Mouse (Mus musculus) limb, embryonic 13.5 days (tissue): ENCODE data around the gene Ppp1r12a. TPM values are rescaled to one million over a fixed set of nuclear protein-coding genes. Genes with fewer than 3 reads are reported as not detected.

ENCODE experiments used
- ATAC-seq: fragments of 200-750 bp; cut with Nextera tagmentation; 2 replicates; pipeline ENCODE4 v1.8.0; 2017; ENCODE audit warnings: low read depth, moderate number of reproducible peaks, moderate TSS enrichment; ENCODE audit not compliant: low FRiP score
- H3K27ac ChIP-seq: fragments of 300-500 bp; sonication (generic); 2 replicates; pipeline ENCODE4 v1.5.1; 2015; ENCODE audit warnings: inconsistent platforms, mild to moderate bottlenecking, moderate library complexity
- H3K27me3 ChIP-seq: fragments of 300-500 bp; sonication (generic); 2 replicates; pipeline ENCODE4 v1.6.1; 2015; ENCODE audit warnings: mild to moderate bottlenecking, inconsistent platforms
- H3K36me3 ChIP-seq: fragments of 300-500 bp; sonication (generic); 2 replicates; pipeline ENCODE4 v1.6.1; 2015; ENCODE audit warnings: inconsistent platforms, mild to moderate bottlenecking, moderate library complexity
- H3K4me1 ChIP-seq: fragments of 300-500 bp; sonication (generic); 2 replicates; pipeline ENCODE4 v1.6.1; 2015; ENCODE audit warnings: inconsistent platforms
- H3K4me2 ChIP-seq: fragments of 300-500 bp; sonication (generic); replicated peaks from 2 replicates; pipeline ENCODE4 v1.6.1; 2015; ENCODE audit warnings: inconsistent platforms, mild to moderate bottlenecking, moderate library complexity
- H3K4me3 ChIP-seq: fragments of 300-500 bp; sonication (generic); 2 replicates; pipeline ENCODE4 v1.5.1; 2015; ENCODE audit warnings: moderate library complexity, mild to moderate bottlenecking, inconsistent platforms
- H3K9ac ChIP-seq: fragments of 300-500 bp; sonication (generic); 2 replicates; pipeline ENCODE4 v1.6.1; 2015; ENCODE audit warnings: mild to moderate bottlenecking, inconsistent platforms
- H3K9me3 ChIP-seq: fragments of 300-500 bp; sonication (generic); 2 replicates; pipeline ENCODE4 v1.6.1; 2016; ENCODE audit warnings: inconsistent platforms
- WGBS: fragments of 180-500 bp; shearing (Covaris S2); methylation state at CpG from one replicate; pipeline ENCODE4 v1.1.7; 2015; 5-methylcytosine and 5-hydroxymethylcytosine counted together
- polyA plus RNA-seq: library from polyadenylated mRNA; unstranded; fragments of >200 nt; fragmentation: Nextera tagmentation; extraction: Ambion mirVana; gene quantifications from 2 replicates; pipeline ENCODE4 v1.2.1, GENCODE M21; 2015

The Ppp1r12a gene
- polyA plus RNA-seq, 1 experiment from 2014 or later, result 86.8 TPM

- no peak for ATAC-seq
Measured at GRCm38 (mm10) chr10:108140742-108141141, 21.3 kb upstream of the Ppp1r12a start.

GRCm38 (mm10) chr10:108143991-108144525, 17.9 kb upstream of the Ppp1r12a start:
- WGBS, result 77% methylated on average over 4 of the region's 4 CpGs
- Histone ChIP-seq H3K27me3 (no peaks in the 10 kb centered on the region), H3K9me3 (no peaks in the 10 kb centered on the region), H3K4me3 (no peak overlapping the region), H3K27ac (no peak overlapping the region), H3K4me2 (no peak overlapping the region), H3K4me1 (no peaks in the 10 kb centered on the region), H3K36me3 (no peaks in the 10 kb centered on the region), H3K9ac (no peak overlapping the region)
- ATAC-seq, result no peak

More at GRCm38 (mm10) chr10:108140742-108141141, 21.3 kb upstream of the Ppp1r12a start:
- WGBS, result 78% methylated on average over 3 of the region's 3 CpGs
- Histone ChIP-seq H3K27ac (no peak overlapping the region), H3K9me3 (no peaks in the 10 kb centered on the region), H3K4me3 (no peak overlapping the region), H3K27me3 (no peaks in the 10 kb centered on the region), H3K4me2 (no peak overlapping the region), H3K36me3 (no peaks in the 10 kb centered on the region), H3K4me1 (no peaks in the 10 kb centered on the region), H3K9ac (no peak overlapping the region)

- no peaks in the 10 kb centered on the region for H3K36me3 ChIP-seq
- 75% methylated on average over 9 of the region's 9 CpGs for WGBS
- no peak overlapping the region for H3K27ac ChIP-seq
- H3K4me3 ChIP-seq, result no peak overlapping the region
- H3K27me3 ChIP-seq, result no peaks in the 10 kb centered on the region
- no peak for ATAC-seq
- H3K4me1 ChIP-seq, result no peaks in the 10 kb centered on the region
- no peak overlapping the region for H3K9ac ChIP-seq
- no peaks in the 10 kb centered on the region for H3K9me3 ChIP-seq
- H3K4me2 ChIP-seq, result no peak overlapping the region
Measured at GRCm38 (mm10) chr10:108145701-108146100, 16.3 kb upstream of the Ppp1r12a start.

GRCm38 (mm10) chr10:108147031-108147430, 15.0 kb upstream of the Ppp1r12a start:
- Histone ChIP-seq H3K36me3 (no peaks in the 10 kb centered on the region), H3K9ac (no peak overlapping the region), H3K4me2 (no peak overlapping the region), H3K9me3 (no peaks in the 10 kb centered on the region), H3K27ac (no peak overlapping the region), H3K4me1 (no peaks in the 10 kb centered on the region), H3K4me3 (no peak overlapping the region), H3K27me3 (no peaks in the 10 kb centered on the region)
- ATAC-seq, result no peak
- WGBS, result 56% methylated on average over 9 of the region's 9 CpGs

- WGBS, result 88% methylated on average over 3 of the region's 3 CpGs
- no peaks in the 10 kb centered on the region for H3K9me3 ChIP-seq
Measured at GRCm38 (mm10) chr10:108153301-108153700, 8.7 kb upstream of the Ppp1r12a start.

GRCm38 (mm10) chr10:108155042-108155686, 6.8 kb upstream of the Ppp1r12a start:
- Histone ChIP-seq H3K4me1 (no peaks in the 10 kb centered on the region), H3K27ac (no peak overlapping the region), H3K9ac (no peak overlapping the region), H3K4me2 (0 out of 2 replicates have a peak overlapping the region, but pooled peaks have one; percentile 9), H3K4me3 (no peak overlapping the region), H3K36me3 (no peaks in the 10 kb centered on the region), H3K27me3 (no peaks in the 10 kb centered on the region), H3K9me3 (no peaks in the 10 kb centered on the region)
- 72% methylated on average over 21 of the region's 21 CpGs for WGBS
- ATAC-seq, result no peak

More at GRCm38 (mm10) chr10:108153301-108153700, 8.7 kb upstream of the Ppp1r12a start:
- Histone ChIP-seq H3K27ac (no peak overlapping the region), H3K4me1 (no peaks in the 10 kb centered on the region), H3K27me3 (no peaks in the 10 kb centered on the region), H3K36me3 (no peaks in the 10 kb centered on the region), H3K4me3 (no peak overlapping the region), H3K9ac (no peak overlapping the region), H3K4me2 (no peak overlapping the region)
- no peak for ATAC-seq

GRCm38 (mm10) chr10:108155687-108156067, 6.3 kb upstream of the Ppp1r12a start:
- H3K27me3 ChIP-seq, result no peaks in the 10 kb centered on the region
- H3K9ac ChIP-seq, result no peak overlapping the region
- 79% methylated on average over 7 of the region's 7 CpGs for WGBS
- no peak overlapping the region for H3K4me3 ChIP-seq
- no peak overlapping the region for H3K4me2 ChIP-seq
- no peak overlapping the region for H3K27ac ChIP-seq
- no peak for ATAC-seq
- no peaks in the 10 kb centered on the region for H3K9me3 ChIP-seq
- H3K4me1 ChIP-seq, result no peaks in the 10 kb centered on the region
- H3K36me3 ChIP-seq, result no peaks in the 10 kb centered on the region

- 95% methylated on average over 3 of the region's 3 CpGs for whole genome bisulfite sequencing
- H3K27me3 ChIP-seq, result no peaks in the 10 kb centered on the region
Measured at GRCm38 (mm10) chr10:108156128-108156527, 5.9 kb upstream of the Ppp1r12a start.

GRCm38 (mm10) chr10:108159002-108159401, 3.0 kb upstream of the Ppp1r12a start:
- Histone ChIP-seq H3K27ac (no peak overlapping the region), H3K4me3 (no peak overlapping the region), H3K4me1 (peaks cover 10% of the 10 kb centered on the region), H3K27me3 (no peaks in the 10 kb centered on the region), H3K36me3 (no peaks in the 10 kb centered on the region), H3K4me2 (no peak overlapping the region), H3K9ac (no peak overlapping the region), H3K9me3 (no peaks in the 10 kb centered on the region)
- 92% methylated on average over 14 of the region's 14 CpGs for WGBS
- ATAC-seq, result no peak

More at GRCm38 (mm10) chr10:108156128-108156527, 5.9 kb upstream of the Ppp1r12a start:
- H3K4me3 ChIP-seq, result no peak overlapping the region
- H3K4me1 ChIP-seq, result peaks cover 3% of the 10 kb centered on the region; the same call in 1 of the 2 replicates
- H3K9me3 ChIP-seq, result no peaks in the 10 kb centered on the region
- H3K27ac ChIP-seq, result no peak overlapping the region
- no peak for ATAC-seq
- H3K4me2 ChIP-seq, result no peak overlapping the region
- H3K9ac ChIP-seq, result no peak overlapping the region
- no peaks in the 10 kb centered on the region for H3K36me3 ChIP-seq

GRCm38 (mm10) chr10:108162297-108163020, 466 bp downstream of the Ppp1r12a start:
- H3K4me2 ChIP-seq, result peak overlapping the region; percentile 72
- peak overlapping the region; percentile 98 for H3K27ac ChIP-seq
- peak overlapping the region; percentile 99 for H3K9ac ChIP-seq
- H3K9me3 ChIP-seq, result no peaks in the 10 kb centered on the region
- peak; percentile 41 for ATAC-seq
- peak overlapping the region; percentile 96 for H3K4me3 ChIP-seq
- peaks cover 23% of the 10 kb centered on the region for H3K4me1 ChIP-seq
- WGBS, result under 1% methylated on average over 66 of the region's 79 CpGs
- no peaks in the 10 kb centered on the region for H3K36me3 ChIP-seq
- H3K27me3 ChIP-seq, result no peaks in the 10 kb centered on the region

GRCm38 (mm10) chr10:108163021-108163410, 1.0 kb downstream of the Ppp1r12a start:
- H3K36me3 ChIP-seq, result no peaks in the 10 kb centered on the region
- ATAC-seq, result no peak
- WGBS, result under 1% methylated on average over 12 of the region's 12 CpGs
- peak overlapping the region; percentile 98 for H3K27ac ChIP-seq
- peak overlapping the region; percentile 99 for H3K9ac ChIP-seq
- H3K27me3 ChIP-seq, result no peaks in the 10 kb centered on the region
- H3K4me2 ChIP-seq, result peak overlapping the region; percentile 72
- no peaks in the 10 kb centered on the region for H3K9me3 ChIP-seq
- peaks cover 23% of the 10 kb centered on the region for H3K4me1 ChIP-seq
- H3K4me3 ChIP-seq, result peak overlapping the region; percentile 96

- H3K4me2 ChIP-seq, result peak overlapping the region; percentile 72
- H3K27me3 ChIP-seq, result no peaks in the 10 kb centered on the region
- peak overlapping the region; percentile 99 for H3K9ac ChIP-seq
- no peak for ATAC-seq
- peaks cover 23% of the 10 kb centered on the region for H3K4me1 ChIP-seq
- no peaks in the 10 kb centered on the region for H3K9me3 ChIP-seq
- peak overlapping the region; percentile 96 for H3K4me3 ChIP-seq
- 16% methylated on average over 3 of the region's 3 CpGs for WGBS
- 0 out of 2 replicates have a peak, but pooled peaks cover 2% of the 10 kb centered on the region for H3K36me3 ChIP-seq
- no peak overlapping the region for H3K27ac ChIP-seq
Measured at GRCm38 (mm10) chr10:108163451-108163850, 1.5 kb downstream of the Ppp1r12a start.
